Mouse (Mus musculus): ENCODE measurements around the gene Adcy2. TPM values are rescaled to one million over a fixed set of nuclear protein-coding genes. Genes with fewer than 3 reads are reported as not detected.

Gene Adcy2
- polyA plus RNA-seq, 2 experiments: 0.33 to 0.38 TPM

DNA sequence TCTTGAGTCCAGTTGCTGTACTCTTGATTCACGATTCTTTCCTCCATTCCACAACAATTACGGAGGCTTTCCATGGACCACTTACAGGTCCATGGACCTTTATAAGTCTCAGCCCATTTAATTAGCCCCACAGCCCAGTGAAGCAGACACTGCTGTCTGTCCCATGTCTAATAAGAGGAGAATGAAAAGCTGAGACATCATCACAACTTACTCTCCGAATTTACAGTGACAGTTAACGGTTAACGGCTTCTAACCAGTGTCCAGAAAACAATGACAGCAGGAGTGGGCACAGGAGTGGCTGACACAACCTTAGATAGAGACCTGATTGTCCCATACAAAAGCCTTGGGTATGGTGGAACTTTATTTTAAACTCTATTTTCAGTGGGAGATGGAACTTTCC, 253.9 kb downstream of the Adcy2 start:
- WGBS (ENCODE audit: insufficient replicate concordance): 66% methylated on average over 5 of the region's 5 CpGs
- no peak for DNase-seq (ENCODE audit: low read depth in 3 of 3, low spot score in 3 of 3)
- Histone ChIP-seq H3K36me3 (replicated peaks; ENCODE audit: control insufficient read depth, insufficient read depth, low read depth) (no peaks in the 10 kb centered on the region), H3K4me2 (ENCODE audit: low read depth) (no peak overlapping the region), H3K9me3 (ENCODE audit: control insufficient read depth, low read length) (no peaks in the 10 kb centered on the region), H3K9ac (replicated peaks) (no peak overlapping the region), H3K4me3 (ENCODE audit: insufficient read depth in 1 of 2, low read depth in 2 of 2, low read length in 2 of 2) (no peak overlapping the region), H3K27ac (no peak overlapping the region), H3K27me3 (ENCODE audit: control insufficient read depth, insufficient read depth, low read length) (no peaks in the 10 kb centered on the region), H3K4me1 (replicated peaks; ENCODE audit: control insufficient read depth in 2 of 2, insufficient read depth in 2 of 2, low read length in 1 of 2) (no peaks in the 10 kb centered on the region)
- no peak for ATAC-seq (ENCODE audit: insufficient read depth)
- TF ChIP-seq CTCF (IDR thresholded peaks at IDR 0.05; ENCODE audit: low read depth): no peak
- TF ChIP-seq EP300 (IDR thresholded peaks at IDR 0.05; ENCODE audit: low read depth): no peak

GRCm38 (mm10) chr13:68712661-68713060, 286.7 kb downstream of the Adcy2 start:
- Histone ChIP-seq H3K9ac (replicated peaks) (no peak overlapping the region), H3K4me3 (ENCODE audit: insufficient read depth in 1 of 2, low read depth in 2 of 2, low read length in 2 of 2) (no peak overlapping the region), H3K9me3 (ENCODE audit: control insufficient read depth, low read length) (no peaks in the 10 kb centered on the region; the same call in 1 of the 2 replicates), H3K27me3 (ENCODE audit: control insufficient read depth, insufficient read depth, low read length) (no peaks in the 10 kb centered on the region), H3K4me1 (replicated peaks; ENCODE audit: control insufficient read depth in 2 of 2, insufficient read depth in 2 of 2, low read length in 1 of 2) (no peaks in the 10 kb centered on the region), H3K4me2 (ENCODE audit: low read depth) (no peak overlapping the region), H3K36me3 (replicated peaks; ENCODE audit: control insufficient read depth, insufficient read depth, low read depth) (no peaks in the 10 kb centered on the region), H3K27ac (no peak overlapping the region)
- DNase-seq (ENCODE audit: low read depth in 3 of 3, low spot score in 3 of 3) (no peak), ATAC-seq (ENCODE audit: insufficient read depth) (no peak)
- TF ChIP-seq EP300 (IDR thresholded peaks at IDR 0.05; ENCODE audit: low read depth) (no peak), CTCF (IDR thresholded peaks at IDR 0.05; ENCODE audit: low read depth) (no peak)

DNA sequence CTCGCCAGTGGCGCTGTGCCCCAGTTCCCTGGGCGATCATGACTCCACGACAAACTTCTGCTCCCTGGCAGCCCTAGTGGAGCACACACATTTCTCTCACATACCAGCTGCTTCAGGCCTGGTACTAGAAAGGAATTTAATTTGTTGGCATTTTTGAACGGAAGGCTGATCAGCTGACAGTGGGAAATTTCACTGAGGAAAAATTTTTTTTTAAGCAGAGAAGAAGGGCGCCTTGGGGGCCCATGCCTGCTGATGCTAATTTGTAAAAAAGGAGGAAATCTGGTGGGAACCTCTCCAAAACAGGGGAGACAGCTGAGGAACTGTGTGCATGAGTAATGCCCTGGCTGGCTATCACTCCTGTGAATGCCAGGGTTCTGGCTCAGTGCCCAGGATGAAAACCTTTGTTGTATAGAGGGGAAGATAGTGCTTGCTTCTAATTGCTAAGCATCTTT, 292.0 kb downstream of the Adcy2 start:
- Histone ChIP-seq H3K4me3 (ENCODE audit: insufficient read depth in 1 of 2, low read depth in 2 of 2, low read length in 2 of 2) (no peak overlapping the region), H3K4me2 (ENCODE audit: low read depth) (no peak overlapping the region), H3K27ac (no peak overlapping the region), H3K27me3 (ENCODE audit: control insufficient read depth, insufficient read depth, low read length) (no peaks in the 10 kb centered on the region), H3K36me3 (replicated peaks; ENCODE audit: control insufficient read depth, insufficient read depth, low read depth) (no peaks in the 10 kb centered on the region), H3K9ac (replicated peaks) (no peak overlapping the region), H3K9me3 (ENCODE audit: control insufficient read depth, low read length) (no peaks in the 10 kb centered on the region), H3K4me1 (replicated peaks; ENCODE audit: control insufficient read depth in 2 of 2, insufficient read depth in 2 of 2, low read length in 1 of 2) (no peaks in the 10 kb centered on the region)
- ATAC-seq (ENCODE audit: insufficient read depth) (no peak), DNase-seq (ENCODE audit: low read depth in 3 of 3, low spot score in 3 of 3) (no peak)
- no peak for TF ChIP-seq EP300 (IDR thresholded peaks at IDR 0.05; ENCODE audit: low read depth)
- TF ChIP-seq CTCF (IDR thresholded peaks at IDR 0.05; ENCODE audit: low read depth): no peak
- WGBS (ENCODE audit: insufficient replicate concordance): 78% methylated on average over 6 of the region's 6 CpGs

GRCm38 (mm10) chr13:68684919-68685318, 314.4 kb downstream of the Adcy2 start:
- Histone ChIP-seq H3K36me3 (replicated peaks; ENCODE audit: control insufficient read depth, insufficient read depth, low read depth) (no peaks in the 10 kb centered on the region), H3K4me3 (ENCODE audit: insufficient read depth in 1 of 2, low read depth in 2 of 2, low read length in 2 of 2) (no peak overlapping the region), H3K27ac (no peak overlapping the region), H3K9ac (replicated peaks) (no peak overlapping the region), H3K27me3 (ENCODE audit: control insufficient read depth, insufficient read depth, low read length) (no peaks in the 10 kb centered on the region), H3K9me3 (ENCODE audit: control insufficient read depth, low read length) (no peaks in the 10 kb centered on the region), H3K4me1 (replicated peaks; ENCODE audit: control insufficient read depth in 2 of 2, insufficient read depth in 2 of 2, low read length in 1 of 2) (no peaks in the 10 kb centered on the region), H3K4me2 (ENCODE audit: low read depth) (no peak overlapping the region)
- WGBS (ENCODE audit: insufficient replicate concordance): 86% methylated on average over 2 of the region's 2 CpGs
- ATAC-seq (ENCODE audit: insufficient read depth) (no peak), DNase-seq (ENCODE audit: low read depth in 3 of 3, low spot score in 3 of 3) (no peak)
- no peak for TF ChIP-seq CTCF (IDR thresholded peaks at IDR 0.05; ENCODE audit: low read depth)
- TF ChIP-seq EP300 (IDR thresholded peaks at IDR 0.05; ENCODE audit: low read depth): no peak

DNA sequence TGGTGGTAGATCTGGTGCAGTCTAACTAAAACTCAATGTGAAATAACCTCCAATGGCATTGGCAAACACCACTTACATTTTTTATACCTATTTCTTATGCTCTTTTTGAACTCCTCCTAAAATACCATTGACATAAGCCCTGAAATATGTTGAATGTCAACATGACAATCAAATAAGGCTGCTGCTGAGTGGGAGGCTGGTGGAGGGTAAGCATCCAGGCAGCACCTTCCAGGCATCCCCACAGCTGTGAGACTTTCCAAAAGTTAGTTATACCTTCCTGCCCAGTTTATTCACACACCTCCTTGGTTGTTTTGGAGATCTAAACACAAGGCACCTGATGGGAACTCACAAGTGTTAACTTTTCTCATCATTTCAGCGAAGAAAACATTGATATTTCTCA, 318.9 kb downstream of the Adcy2 start:
- no peak overlapping the region for H3K4me3 ChIP-seq (ENCODE audit: insufficient read depth in 1 of 2, low read depth in 2 of 2, low read length in 2 of 2)
- no peaks in the 10 kb centered on the region for H3K4me1 ChIP-seq (replicated peaks; ENCODE audit: control insufficient read depth in 2 of 2, insufficient read depth in 2 of 2, low read length in 1 of 2)
- H3K9ac ChIP-seq (replicated peaks): no peak overlapping the region
- no peaks in the 10 kb centered on the region for H3K27me3 ChIP-seq (ENCODE audit: control insufficient read depth, insufficient read depth, low read length)
- ATAC-seq (ENCODE audit: insufficient read depth) (no peak), DNase-seq (ENCODE audit: low read depth in 3 of 3, low spot score in 3 of 3) (no peak)
- H3K4me2 ChIP-seq (ENCODE audit: low read depth): no peak overlapping the region
- TF ChIP-seq EP300 (IDR thresholded peaks at IDR 0.05; ENCODE audit: low read depth) (no peak), CTCF (IDR thresholded peaks at IDR 0.05; ENCODE audit: low read depth) (no peak)
- no peak overlapping the region for H3K27ac ChIP-seq
- no peaks in the 10 kb centered on the region for H3K9me3 ChIP-seq (ENCODE audit: control insufficient read depth, low read length)
- WGBS (ENCODE audit: insufficient replicate concordance): 30% methylated on average over 1 of the region's 1 CpGs
- no peaks in the 10 kb centered on the region for H3K36me3 ChIP-seq (replicated peaks; ENCODE audit: control insufficient read depth, insufficient read depth, low read depth)

All from liver, embryonic 14.5 days (tissue).